Mouse (Mus musculus) midbrain, embryonic 11.5 days (tissue): ENCODE results near the gene Rapgef2. TPM values are rescaled to one million over a fixed set of nuclear protein-coding genes. Genes with fewer than 3 reads are reported as not detected.

ENCODE experiments used
- ATAC-seq: fragments of 200-750 bp; cut with Nextera tagmentation; 2 replicates; pipeline ENCODE4 v1.8.0; 2017; ENCODE audit warnings: moderate TSS enrichment, moderate library complexity; ENCODE audit not compliant: low FRiP score
- DNase-seq: peaks from one replicate; pipeline ENCODE4 v3.0.0; 2015; ENCODE audit warnings: low spot score; ENCODE audit errors: missing footprints
- H3K27ac ChIP-seq: fragments of 300-500 bp; sonication (generic); 2 replicates; pipeline ENCODE4 v1.5.1; 2014; ENCODE audit warnings: low read depth, low read length
- H3K27me3 ChIP-seq: fragments of 300-500 bp; sonication (generic); 2 replicates; pipeline ENCODE4 v1.6.1; 2014; ENCODE audit warnings: mild to moderate bottlenecking, low read length, moderate library complexity, mixed read lengths; ENCODE audit not compliant: control insufficient read depth, insufficient read depth
- H3K36me3 ChIP-seq: fragments of 300-500 bp; sonication (generic); 2 replicates; pipeline ENCODE4 v1.6.1; 2014; ENCODE audit warnings: mild to moderate bottlenecking, low read length, moderate library complexity, mixed read lengths; ENCODE audit not compliant: control insufficient read depth, insufficient read depth
- H3K4me1 ChIP-seq: fragments of 300-500 bp; sonication (generic); 2 replicates; pipeline ENCODE4 v1.6.1; 2014; ENCODE audit warnings: low read length; ENCODE audit not compliant: control insufficient read depth, insufficient read depth
- H3K4me2 ChIP-seq: fragments of 300-500 bp; sonication (generic); 2 replicates; pipeline ENCODE4 v1.6.1; 2014; ENCODE audit warnings: mild to moderate bottlenecking, moderate library complexity
- H3K4me3 ChIP-seq: fragments of 300-500 bp; sonication (generic); 2 replicates; pipeline ENCODE4 v1.5.1; 2014; ENCODE audit warnings: low read depth, low read length
- H3K9ac ChIP-seq: fragments of 300-500 bp; sonication (generic); 2 replicates; pipeline ENCODE4 v1.6.1; 2014; ENCODE audit warnings: low read length
- H3K9me3 ChIP-seq: fragments of 300-500 bp; sonication (generic); 2 replicates; pipeline ENCODE4 v1.6.1; 2016; ENCODE audit warnings: low read length; ENCODE audit not compliant: control insufficient read depth
- WGBS: fragments of 180-500 bp; shearing (Covaris S2); extraction: QIAGEN DNeasy Blood & Tissue Kit; methylation state at CpG from one replicate; pipeline ENCODE4 v1.1.7; 2014; 5-methylcytosine and 5-hydroxymethylcytosine counted together
- polyA plus RNA-seq: library from polyadenylated mRNA; unstranded; fragments of >200 nt; fragmentation: Nextera tagmentation; extraction: Ambion mirVana; gene quantifications from 2 replicates; pipeline ENCODE4 v1.2.1, GENCODE M21; 2014

Rapgef2 gene
- polyA plus RNA-seq, 1 experiment from 2014 or later: 6.2 TPM

GRCm38 (mm10) chr3:79203821-79204220, 82.5 kb downstream of the Rapgef2 start:
- no peaks in the 10 kb centered on the region for H3K4me1 ChIP-seq
- H3K27ac ChIP-seq: no peak overlapping the region
- DNase-seq: no peak
- WGBS: 72% methylated on average over 5 of the region's 5 CpGs
- no peak overlapping the region for H3K4me3 ChIP-seq
- no peak overlapping the region for H3K4me2 ChIP-seq
- H3K36me3 ChIP-seq: no peaks in the 10 kb centered on the region
- no peaks in the 10 kb centered on the region for H3K9me3 ChIP-seq
- H3K9ac ChIP-seq: no peak overlapping the region
- no peaks in the 10 kb centered on the region for H3K27me3 ChIP-seq
- no peak for ATAC-seq

- Histone ChIP-seq H3K9ac (no peak overlapping the region), H3K4me1 (no peaks in the 10 kb centered on the region), H3K9me3 (no peaks in the 10 kb centered on the region), H3K4me2 (no peak overlapping the region), H3K4me3 (no peak overlapping the region), H3K27ac (no peak overlapping the region), H3K27me3 (no peaks in the 10 kb centered on the region), H3K36me3 (no peaks in the 10 kb centered on the region)
- WGBS: 92% methylated on average over 3 of the region's 3 CpGs
- ATAC-seq (no peak), DNase-seq (no peak)
These were observed 83.1 kb downstream of the Rapgef2 start for GRCm38 (mm10) chr3:79203178-79203577.

DNA sequence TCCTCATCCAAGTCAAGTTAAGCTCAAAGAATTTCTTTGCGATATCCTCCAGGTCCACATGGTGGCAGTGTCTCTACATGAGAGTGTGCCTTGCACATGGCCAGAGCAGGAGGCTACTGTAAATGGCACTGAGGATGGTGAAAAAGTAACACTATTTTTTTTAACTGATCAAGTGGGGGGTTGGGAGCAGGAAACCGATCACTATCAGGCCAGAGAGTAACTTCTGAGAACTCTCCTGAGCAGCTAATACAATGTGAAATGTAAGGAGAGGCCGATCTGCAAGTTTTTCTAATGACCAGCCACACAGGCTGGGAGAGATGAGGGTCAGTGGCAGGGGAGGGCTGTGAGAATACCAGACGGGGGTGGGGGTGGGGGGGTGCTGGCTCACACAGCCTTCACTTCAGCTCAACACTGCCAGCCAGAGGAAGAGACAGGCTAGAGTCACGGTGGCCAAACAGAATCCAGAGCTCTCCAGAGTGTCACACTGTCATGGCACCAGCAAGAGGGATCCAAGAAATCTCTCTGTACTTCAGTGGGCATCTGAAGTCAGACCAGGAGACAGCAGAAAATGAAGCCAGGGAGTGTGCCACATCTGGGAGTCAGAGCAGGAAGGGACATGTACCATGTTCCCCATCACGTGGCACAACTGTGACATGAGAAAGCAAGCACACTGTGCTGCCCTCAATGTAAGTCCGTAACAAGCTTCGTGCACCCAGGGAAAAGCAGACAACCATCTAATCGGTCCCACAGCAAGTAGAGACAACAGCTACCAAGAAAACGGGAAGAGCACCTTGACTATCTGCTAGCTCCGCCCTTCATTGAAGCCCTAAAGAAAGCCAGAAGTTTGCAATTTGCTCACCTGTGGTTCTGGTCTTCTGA, 83.8 kb downstream of the Rapgef2 start:
- Histone ChIP-seq H3K27ac (no peak overlapping the region), H3K9me3 (no peaks in the 10 kb centered on the region), H3K4me1 (no peaks in the 10 kb centered on the region), H3K36me3 (no peaks in the 10 kb centered on the region), H3K4me3 (no peak overlapping the region), H3K9ac (no peak overlapping the region), H3K4me2 (no peak overlapping the region), H3K27me3 (no peaks in the 10 kb centered on the region)
- peak; percentile 73 for ATAC-seq
- WGBS: 44% methylated on average over 11 of the region's 11 CpGs
- DNase-seq: peak; percentile 93

DNA sequence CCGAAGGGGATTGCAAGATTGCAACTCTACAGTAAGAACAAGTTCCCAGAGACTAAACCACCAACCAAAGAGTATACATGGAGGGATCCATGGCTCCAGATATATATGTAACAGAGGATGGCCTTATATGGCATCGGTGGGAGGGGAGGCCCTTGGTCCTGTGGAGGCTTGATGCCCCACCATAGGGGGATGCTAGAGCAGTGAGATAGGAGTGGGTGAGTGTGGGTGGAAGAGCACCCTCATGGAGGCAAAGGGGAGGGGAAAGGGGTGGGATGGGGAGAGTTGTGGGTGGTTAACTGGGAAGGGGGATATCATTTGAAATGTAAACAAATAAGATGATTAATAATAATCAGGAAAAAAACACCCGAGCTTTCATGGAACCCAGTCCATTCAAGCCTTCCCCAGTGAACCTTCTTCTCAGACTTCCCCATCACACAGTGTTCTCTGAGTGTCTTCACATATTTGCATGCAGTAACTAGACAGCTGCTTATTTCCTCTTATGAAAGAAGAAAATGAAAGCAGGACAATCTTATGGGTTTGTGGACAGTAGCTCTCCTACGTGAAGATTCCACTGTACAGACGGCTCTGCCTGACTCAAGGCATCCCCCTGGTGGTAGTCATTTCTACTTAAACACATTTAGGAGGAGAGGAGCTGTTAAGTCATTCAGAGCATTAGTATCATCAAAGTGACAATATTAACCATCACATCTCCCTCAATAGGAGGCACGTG, 89.4 kb downstream of the Rapgef2 start:
- DNase-seq: no peak
- Histone ChIP-seq H3K4me1 (no peaks in the 10 kb centered on the region), H3K27me3 (no peaks in the 10 kb centered on the region), H3K4me2 (no peak overlapping the region), H3K4me3 (no peak overlapping the region), H3K27ac (no peak overlapping the region), H3K9me3 (no peaks in the 10 kb centered on the region), H3K9ac (no peak overlapping the region), H3K36me3 (no peaks in the 10 kb centered on the region)
- 70% methylated on average over 6 of the region's 6 CpGs for WGBS
- peak; percentile 51; the same call in 1 of the 2 replicates for ATAC-seq

- no peak overlapping the region for H3K4me2 ChIP-seq
- ATAC-seq (no peak), DNase-seq (no peak)
- no peak overlapping the region for H3K9ac ChIP-seq
- H3K4me3 ChIP-seq: no peak overlapping the region
- no peaks in the 10 kb centered on the region for H3K4me1 ChIP-seq
- H3K36me3 ChIP-seq: no peaks in the 10 kb centered on the region
- H3K27ac ChIP-seq: no peak overlapping the region
- H3K9me3 ChIP-seq: no peaks in the 10 kb centered on the region
- H3K27me3 ChIP-seq: no peaks in the 10 kb centered on the region
- 92% methylated on average over 9 of the region's 9 CpGs for WGBS
These were observed 91.0 kb downstream of the Rapgef2 start for GRCm38 (mm10) chr3:79195280-79195679.

GRCm38 (mm10) chr3:79194111-79194793, 92.1 kb downstream of the Rapgef2 start:
- ATAC-seq (no peak), DNase-seq (no peak)
- no peaks in the 10 kb centered on the region for H3K36me3 ChIP-seq
- no peak overlapping the region for H3K27ac ChIP-seq
- H3K27me3 ChIP-seq: no peaks in the 10 kb centered on the region
- no peaks in the 10 kb centered on the region for H3K4me1 ChIP-seq
- 87% methylated on average over 8 of the region's 8 CpGs for WGBS
- no peak overlapping the region for H3K4me2 ChIP-seq
- H3K9me3 ChIP-seq: no peaks in the 10 kb centered on the region
- no peak overlapping the region for H3K4me3 ChIP-seq
- no peak overlapping the region for H3K9ac ChIP-seq

- no peaks in the 10 kb centered on the region for H3K4me1 ChIP-seq
- no peak for DNase-seq
These were observed 93.3 kb downstream of the Rapgef2 start for GRCm38 (mm10) chr3:79193001-79193400.

DNA sequence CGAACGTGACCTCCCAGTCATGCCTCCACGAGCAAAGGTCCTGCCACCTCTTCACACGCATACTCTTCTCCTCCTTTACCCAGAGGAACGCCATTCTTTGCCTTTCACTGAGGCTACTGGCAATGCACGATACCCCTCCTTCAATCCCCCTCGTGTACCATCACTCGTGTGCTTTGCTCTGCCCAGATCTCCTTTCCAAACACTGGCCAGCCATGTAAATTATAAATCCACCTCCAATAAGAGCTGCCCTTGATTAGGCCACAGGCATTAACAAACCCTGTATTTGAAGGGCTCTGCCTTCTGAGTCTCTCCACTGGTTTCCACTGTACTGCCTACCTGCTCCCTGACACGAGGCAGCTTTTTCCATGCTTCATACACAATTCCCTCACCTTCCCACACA, 94.3 kb downstream of the Rapgef2 start:
- DNase-seq (no peak), ATAC-seq (no peak)
- Histone ChIP-seq H3K9ac (no peak overlapping the region), H3K9me3 (no peaks in the 10 kb centered on the region), H3K4me1 (no peaks in the 10 kb centered on the region), H3K27me3 (no peaks in the 10 kb centered on the region), H3K4me3 (no peak overlapping the region), H3K27ac (no peak overlapping the region), H3K4me2 (no peak overlapping the region), H3K36me3 (no peaks in the 10 kb centered on the region)
- 86% methylated on average over 9 of the region's 9 CpGs for WGBS

More at GRCm38 (mm10) chr3:79193001-79193400, 93.3 kb downstream of the Rapgef2 start:
- Histone ChIP-seq H3K4me2 (no peak overlapping the region), H3K9ac (no peak overlapping the region), H3K27ac (no peak overlapping the region), H3K27me3 (no peaks in the 10 kb centered on the region), H3K36me3 (no peaks in the 10 kb centered on the region), H3K9me3 (no peaks in the 10 kb centered on the region), H3K4me3 (no peak overlapping the region)
- no peak for ATAC-seq
- WGBS: 86% methylated on average over 4 of the region's 4 CpGs

- WGBS: 90% methylated on average over 11 of the region's 11 CpGs
- H3K4me3 ChIP-seq: no peak overlapping the region
- ATAC-seq: no peak
These were observed 94.8 kb downstream of the Rapgef2 start for GRCm38 (mm10) chr3:79191471-79191870.

More at GRCm38 (mm10) chr3:79191471-79191870, 94.8 kb downstream of the Rapgef2 start:
- Histone ChIP-seq H3K27me3 (no peaks in the 10 kb centered on the region), H3K36me3 (no peaks in the 10 kb centered on the region), H3K27ac (no peak overlapping the region), H3K4me1 (no peaks in the 10 kb centered on the region), H3K9ac (no peak overlapping the region), H3K4me2 (no peak overlapping the region), H3K9me3 (no peaks in the 10 kb centered on the region)
- DNase-seq: no peak
